Mouse (Mus musculus) stomach, embryonic 16.5 days (tissue): ENCODE results near the gene Stx12. TPM values are rescaled to one million over a fixed set of nuclear protein-coding genes. Genes with fewer than 3 reads are reported as not detected.
A peak's percentile ranks its signal among the peaks of the same experiment; 100 is the strongest.

Experiments used
- ATAC-seq: fragments of 200-750 bp; cut with Nextera tagmentation; 2 replicates; pipeline ENCODE4 v1.8.0; 2017; ENCODE audit warnings: moderate number of reproducible peaks, moderate TSS enrichment; ENCODE audit not compliant: insufficient read depth, low FRiP score
- H3K27ac ChIP-seq: fragments of 300-500 bp; sonication (generic); 2 replicates; pipeline ENCODE4 v1.5.1; 2014; ENCODE audit warnings: low read length
- H3K27me3 ChIP-seq: fragments of 300-500 bp; sonication (generic); 2 replicates; pipeline ENCODE4 v1.6.1; 2014; ENCODE audit warnings: low read length, control low read depth, mixed read lengths; ENCODE audit not compliant: control insufficient read depth, insufficient read depth
- H3K36me3 ChIP-seq: fragments of 300-500 bp; sonication (generic); 2 replicates; pipeline ENCODE4 v1.6.1; 2014; ENCODE audit warnings: low read length; ENCODE audit not compliant: control insufficient read depth, insufficient read depth
- H3K4me1 ChIP-seq: fragments of 300-500 bp; sonication (generic); 2 replicates; pipeline ENCODE4 v1.6.1; 2014; ENCODE audit warnings: low read length, control low read depth, mixed read lengths; ENCODE audit not compliant: control insufficient read depth, insufficient read depth
- H3K4me2 ChIP-seq: fragments of 300-500 bp; sonication (generic); 2 replicates; pipeline ENCODE4 v1.6.1; 2014; ENCODE audit warnings: low read depth, low read length, mixed read lengths
- H3K4me3 ChIP-seq: fragments of 300-500 bp; sonication (generic); replicated peaks from 2 replicates; pipeline ENCODE4 v1.5.1; 2014; ENCODE audit warnings: mild to moderate bottlenecking, low read length
- H3K9ac ChIP-seq: fragments of 300-500 bp; sonication (generic); 2 replicates; pipeline ENCODE4 v1.6.1; 2014; ENCODE audit warnings: low read length
- H3K9me3 ChIP-seq: fragments of 300-500 bp; sonication (generic); replicated peaks from 2 replicates; pipeline ENCODE4 v1.6.1; 2016; ENCODE audit warnings: low read length, control low read depth; ENCODE audit not compliant: control insufficient read depth
- WGBS: fragments of 180-500 bp; shearing (Covaris S2); extraction: QIAGEN DNeasy Blood & Tissue Kit; methylation state at CpG from one replicate; pipeline ENCODE4 v1.1.7; 2014; 5-methylcytosine and 5-hydroxymethylcytosine counted together
- polyA plus RNA-seq: library from polyadenylated mRNA; unstranded; fragments of >200 nt; fragmentation: Nextera tagmentation; extraction: Ambion mirVana; gene quantifications from 2 replicates; pipeline ENCODE4 v1.2.1, GENCODE M21; 2015

The Stx12 gene
- polyA plus RNA-seq, 1 experiment from 2014 or later: 59.6 TPM

- Histone ChIP-seq H3K36me3 (peaks cover 7% of the 10 kb centered on the region; the same call in 1 of the 2 replicates), H3K4me1 (peaks cover 9% of the 10 kb centered on the region), H3K9me3 (no peaks in the 10 kb centered on the region), H3K4me3 (peak overlapping the region; percentile 66), H3K4me2 (peak overlapping the region; percentile 83), H3K27me3 (no peaks in the 10 kb centered on the region), H3K9ac (peak overlapping the region; percentile 85; the same call in 1 of the 2 replicates), H3K27ac (no peak overlapping the region)
- ATAC-seq: no peak
- WGBS: 76% methylated on average over 3 of the region's 3 CpGs
Observed at GRCm38 (mm10) chr4:132841493-132841892, 42.8 kb downstream of the Stx12 start.

- Histone ChIP-seq H3K36me3 (0 out of 2 replicates have a peak, but pooled peaks cover 6% of the 10 kb centered on the region), H3K27ac (no peak overlapping the region), H3K9ac (no peak overlapping the region), H3K9me3 (no peaks in the 10 kb centered on the region), H3K4me1 (no peaks in the 10 kb centered on the region), H3K27me3 (no peaks in the 10 kb centered on the region), H3K4me3 (no peak overlapping the region), H3K4me2 (no peak overlapping the region)
- WGBS: 62% methylated on average over 8 of the region's 8 CpGs
- ATAC-seq: peak; percentile 44; the same call in 1 of the 2 replicates
Observed at GRCm38 (mm10) chr4:132823614-132824366, 60.5 kb downstream of the Stx12 start.

GRCm38 (mm10) chr4:132818442-132818841, 65.9 kb downstream of the Stx12 start:
- Histone ChIP-seq H3K4me2 (no peak overlapping the region), H3K9ac (no peak overlapping the region)
- WGBS: 51% methylated on average over 2 of the region's 2 CpGs

GRCm38 (mm10) chr4:132816855-132817254, 67.5 kb downstream of the Stx12 start:
- H3K27ac ChIP-seq: no peak overlapping the region
- no peaks in the 10 kb centered on the region for H3K4me1 ChIP-seq
- 59% methylated on average over 2 of the region's 2 CpGs for WGBS
- H3K4me2 ChIP-seq: no peak overlapping the region
- H3K36me3 ChIP-seq: no peaks in the 10 kb centered on the region
- no peak overlapping the region for H3K4me3 ChIP-seq
- ATAC-seq: no peak
- H3K9me3 ChIP-seq: no peaks in the 10 kb centered on the region
- no peaks in the 10 kb centered on the region for H3K27me3 ChIP-seq
- H3K9ac ChIP-seq: no peak overlapping the region

More at GRCm38 (mm10) chr4:132818442-132818841, 65.9 kb downstream of the Stx12 start:
- no peak for ATAC-seq
- Histone ChIP-seq H3K9me3 (no peaks in the 10 kb centered on the region), H3K4me1 (no peaks in the 10 kb centered on the region), H3K27me3 (no peaks in the 10 kb centered on the region), H3K4me3 (no peak overlapping the region), H3K36me3 (no peaks in the 10 kb centered on the region), H3K27ac (no peak overlapping the region)

- H3K27ac ChIP-seq: peak overlapping the region; percentile 1; the same call in 1 of the 2 replicates
- H3K9me3 ChIP-seq: peaks cover 3% of the 10 kb centered on the region
- no peaks in the 10 kb centered on the region for H3K4me1 ChIP-seq
- no peaks in the 10 kb centered on the region for H3K27me3 ChIP-seq
- H3K4me2 ChIP-seq: no peak overlapping the region
- WGBS: 78% methylated on average over 7 of the region's 7 CpGs
- H3K36me3 ChIP-seq: no peaks in the 10 kb centered on the region
- ATAC-seq: no peak
- H3K4me3 ChIP-seq: no peak overlapping the region
- H3K9ac ChIP-seq: no peak overlapping the region
Observed at GRCm38 (mm10) chr4:132816404-132816803, 67.9 kb downstream of the Stx12 start.

GRCm38 (mm10) chr4:132809621-132810020, 74.7 kb downstream of the Stx12 start:
- no peak overlapping the region for H3K4me2 ChIP-seq
- H3K4me3 ChIP-seq: no peak overlapping the region
- H3K36me3 ChIP-seq: no peaks in the 10 kb centered on the region
- H3K27ac ChIP-seq: peak overlapping the region; percentile 9; the same call in 1 of the 2 replicates
- peaks cover 10% of the 10 kb centered on the region for H3K9me3 ChIP-seq
- ATAC-seq: no peak
- no peaks in the 10 kb centered on the region for H3K4me1 ChIP-seq
- WGBS: 56% methylated on average over 5 of the region's 5 CpGs
- H3K27me3 ChIP-seq: no peaks in the 10 kb centered on the region
- H3K9ac ChIP-seq: no peak overlapping the region

GRCm38 (mm10) chr4:132807771-132808641, 76.3 kb downstream of the Stx12 start:
- peaks cover 10% of the 10 kb centered on the region for H3K9me3 ChIP-seq
- no peak overlapping the region for H3K4me3 ChIP-seq
- peak; percentile 37; the same call in 1 of the 2 replicates for ATAC-seq
- 0 out of 2 replicates have a peak overlapping the region, but pooled peaks have one; percentile 15 for H3K27ac ChIP-seq
- H3K27me3 ChIP-seq: no peaks in the 10 kb centered on the region
- H3K9ac ChIP-seq: no peak overlapping the region
- H3K4me1 ChIP-seq: no peaks in the 10 kb centered on the region
- WGBS: 61% methylated on average over 5 of the region's 5 CpGs
- no peaks in the 10 kb centered on the region for H3K36me3 ChIP-seq
- H3K4me2 ChIP-seq: no peak overlapping the region

- Histone ChIP-seq H3K4me3 (no peak overlapping the region), H3K4me1 (no peaks in the 10 kb centered on the region), H3K9ac (no peak overlapping the region), H3K27ac (no peak overlapping the region), H3K36me3 (no peaks in the 10 kb centered on the region), H3K27me3 (no peaks in the 10 kb centered on the region), H3K9me3 (peaks cover 10% of the 10 kb centered on the region), H3K4me2 (no peak overlapping the region)
- WGBS: 84% methylated on average over 7 of the region's 7 CpGs
- ATAC-seq: no peak
Observed at GRCm38 (mm10) chr4:132806620-132807191, 77.6 kb downstream of the Stx12 start.
